Mouse (Mus musculus) kidney, embryonic 14.5 days (tissue): ENCODE data around the gene Calhm2. TPM values are rescaled to one million over a fixed set of nuclear protein-coding genes. Genes with fewer than 3 reads are reported as not detected.

Experiments used
- ATAC-seq: fragments of 200-750 bp; cut with Nextera tagmentation; 2 replicates; pipeline ENCODE4 v1.8.0; 2017; ENCODE audit warnings: moderate number of reproducible peaks, mild to moderate bottlenecking, moderate TSS enrichment, moderate library complexity; ENCODE audit not compliant: low FRiP score, low TSS enrichment
- H3K27ac ChIP-seq: fragments of 300-500 bp; sonication (generic); 2 replicates; pipeline ENCODE4 v1.5.1; 2014; ENCODE audit warnings: low read depth, mild to moderate bottlenecking, low read length, moderate library complexity, mixed read lengths
- H3K27me3 ChIP-seq: fragments of 300-500 bp; sonication (generic); 2 replicates; pipeline ENCODE4 v1.6.1; 2014; ENCODE audit warnings: mild to moderate bottlenecking, low read length; ENCODE audit not compliant: control insufficient read depth, insufficient read depth
- H3K36me3 ChIP-seq: fragments of 300-500 bp; sonication (generic); 2 replicates; pipeline ENCODE4 v1.6.1; 2014; ENCODE audit warnings: low read length, mixed read lengths; ENCODE audit not compliant: control insufficient read depth, insufficient read depth
- H3K4me1 ChIP-seq: fragments of 300-500 bp; sonication (generic); 2 replicates; pipeline ENCODE4 v1.6.1; 2014; ENCODE audit warnings: low read length, mixed read lengths; ENCODE audit not compliant: control insufficient read depth, insufficient read depth
- H3K4me2 ChIP-seq: fragments of 300-500 bp; sonication (generic); replicated peaks from 2 replicates; pipeline ENCODE4 v1.6.1; 2014; ENCODE audit warnings: low read depth, mild to moderate bottlenecking, low read length
- H3K4me3 ChIP-seq: fragments of 300-500 bp; sonication (generic); 2 replicates; pipeline ENCODE4 v1.5.1; 2014; ENCODE audit warnings: mild to moderate bottlenecking, low read length
- H3K9ac ChIP-seq: fragments of 300-500 bp; sonication (generic); 2 replicates; pipeline ENCODE4 v1.6.1; 2014; ENCODE audit warnings: low read depth, mild to moderate bottlenecking, low read length, moderate library complexity
- H3K9me3 ChIP-seq: fragments of 300-500 bp; sonication (generic); 2 replicates; pipeline ENCODE4 v1.6.1; 2016; ENCODE audit warnings: low read length; ENCODE audit not compliant: control insufficient read depth
- WGBS: fragments of 180-500 bp; shearing (Covaris S2); extraction: QIAGEN DNeasy Blood & Tissue Kit; methylation state at CpG from one replicate; pipeline ENCODE4 v1.1.7; 2014; 5-methylcytosine and 5-hydroxymethylcytosine counted together
- polyA plus RNA-seq: library from polyadenylated mRNA; unstranded; fragments of >200 nt; fragmentation: Nextera tagmentation; extraction: Ambion mirVana; gene quantifications from 2 replicates; pipeline ENCODE4 v1.2.1, GENCODE M21; 2014

The Calhm2 gene
- polyA plus RNA-seq, 1 experiment from 2014 or later: 1.9 TPM

DNA sequence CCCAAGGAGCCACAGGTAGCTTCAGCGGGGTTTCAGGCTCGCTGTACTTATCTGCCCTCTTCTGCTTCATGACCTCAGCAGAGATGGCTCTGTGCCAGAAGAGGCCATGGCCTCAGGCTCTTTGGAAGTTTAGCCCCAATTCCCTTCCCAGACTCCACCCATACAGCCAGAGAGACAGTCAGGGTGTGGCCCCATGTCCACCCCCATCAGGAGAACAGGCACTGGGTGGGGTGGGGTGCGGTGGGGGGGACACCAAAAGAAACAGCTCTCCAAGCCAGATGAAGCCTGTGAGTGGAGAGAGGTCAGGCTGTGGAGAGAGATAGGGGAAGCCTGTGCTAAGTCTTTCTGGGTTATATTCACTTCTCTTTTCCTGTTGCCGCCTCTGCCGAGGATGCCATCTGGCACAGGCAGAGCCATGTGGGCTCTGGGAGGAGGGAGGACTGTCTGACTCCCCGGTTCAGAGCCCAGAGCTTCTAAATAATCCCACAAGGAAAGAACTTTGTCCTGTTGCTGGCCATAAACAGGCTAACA, 978 bp downstream of the Calhm2 start:
- WGBS: 33% methylated on average over 5 of the region's 6 CpGs
- Histone ChIP-seq H3K27ac (peak overlapping the region; percentile 64; the same call in 1 of the 2 replicates), H3K36me3 (peaks cover 23% of the 10 kb centered on the region), H3K4me2 (peak overlapping the region; percentile 68), H3K4me3 (peak overlapping the region; percentile 32), H3K27me3 (no peaks in the 10 kb centered on the region; the same call in 1 of the 2 replicates), H3K9me3 (no peaks in the 10 kb centered on the region), H3K9ac (peak overlapping the region; percentile 61), H3K4me1 (peaks cover 16% of the 10 kb centered on the region; the same call in 1 of the 2 replicates)
- no peak for ATAC-seq

DNA sequence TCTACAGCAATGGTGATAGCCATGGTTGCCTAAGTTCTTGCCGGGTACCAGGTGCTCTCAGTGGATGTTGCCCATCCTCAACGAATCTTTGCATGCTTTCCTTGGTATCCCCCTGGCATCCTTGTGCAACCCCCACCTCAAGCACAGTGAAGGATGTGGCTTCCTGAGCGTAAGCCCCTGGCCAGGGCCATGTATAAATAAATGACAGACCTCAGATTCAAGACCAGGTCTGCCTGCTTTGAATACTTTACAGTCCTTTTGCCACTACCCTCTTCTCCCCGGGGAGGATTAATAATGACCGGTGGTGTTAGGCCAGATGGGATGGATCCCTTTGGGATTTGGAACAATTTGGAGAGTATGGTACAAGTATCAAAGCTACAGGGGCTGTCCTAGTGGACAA, 1.9 kb downstream of the Calhm2 start:
- ATAC-seq: no peak
- Histone ChIP-seq H3K27me3 (no peaks in the 10 kb centered on the region; the same call in 1 of the 2 replicates), H3K4me1 (peaks cover 16% of the 10 kb centered on the region; the same call in 1 of the 2 replicates), H3K9ac (no peak overlapping the region), H3K27ac (no peak overlapping the region), H3K9me3 (no peaks in the 10 kb centered on the region), H3K4me2 (no peak overlapping the region), H3K36me3 (peaks cover 31% of the 10 kb centered on the region), H3K4me3 (no peak overlapping the region)
- WGBS: 86% methylated on average over 5 of the region's 5 CpGs

DNA sequence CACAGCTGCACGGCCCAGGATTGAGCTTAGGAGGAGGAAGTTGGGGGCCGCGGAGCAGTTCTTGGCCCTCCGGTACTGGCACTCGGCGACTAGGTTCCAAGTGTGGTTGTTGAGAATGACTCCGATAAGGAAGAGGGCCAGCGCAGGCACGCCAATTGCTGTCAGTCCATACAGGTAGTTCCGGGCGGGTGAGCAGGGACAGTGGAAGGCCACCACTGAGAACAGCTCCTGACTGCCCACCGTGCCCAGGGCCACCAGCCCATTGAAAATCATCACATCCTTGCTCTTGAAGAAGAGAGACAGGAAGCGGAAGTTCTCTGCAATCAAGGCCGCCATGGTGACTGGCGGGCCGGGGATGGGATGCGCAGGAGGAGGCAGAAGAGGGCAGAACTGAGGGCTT, 2.5 kb downstream of the Calhm2 start:
- Histone ChIP-seq H3K9me3 (no peaks in the 10 kb centered on the region), H3K36me3 (peaks cover 37% of the 10 kb centered on the region), H3K27ac (no peak overlapping the region), H3K4me3 (no peak overlapping the region), H3K27me3 (no peaks in the 10 kb centered on the region; the same call in 1 of the 2 replicates), H3K4me1 (peaks cover 16% of the 10 kb centered on the region; the same call in 1 of the 2 replicates), H3K9ac (no peak overlapping the region), H3K4me2 (no peak overlapping the region)
- WGBS: 92% methylated on average over 17 of the region's 17 CpGs
- ATAC-seq: no peak

DNA sequence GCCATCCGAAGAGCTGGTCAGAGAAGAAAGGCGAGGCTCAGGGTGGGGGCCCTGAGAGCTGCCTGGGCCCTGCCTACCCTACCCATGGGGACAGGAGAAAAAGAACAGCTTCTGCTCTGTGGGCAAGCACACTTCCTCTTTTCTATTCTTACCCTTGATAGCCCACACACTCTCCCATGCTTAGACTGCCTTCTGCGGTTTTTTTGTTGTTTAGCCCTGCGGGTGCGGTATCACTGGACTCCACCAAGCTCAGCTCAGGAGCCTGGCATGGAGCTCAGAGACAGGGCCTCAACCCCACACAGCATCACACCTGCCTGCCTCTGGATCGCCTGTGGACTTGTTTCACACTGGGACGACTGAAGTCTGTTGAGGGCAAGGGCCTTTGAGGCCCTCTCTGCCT, 4.9 kb downstream of the Calhm2 start:
- Histone ChIP-seq H3K27me3 (no peaks in the 10 kb centered on the region), H3K9ac (no peak overlapping the region), H3K4me2 (no peak overlapping the region), H3K36me3 (peaks cover 61% of the 10 kb centered on the region), H3K27ac (no peak overlapping the region), H3K4me3 (no peak overlapping the region), H3K4me1 (peaks cover 10% of the 10 kb centered on the region; the same call in 1 of the 2 replicates), H3K9me3 (no peaks in the 10 kb centered on the region)
- no peak for ATAC-seq
- 88% methylated on average over 7 of the region's 7 CpGs for WGBS

DNA sequence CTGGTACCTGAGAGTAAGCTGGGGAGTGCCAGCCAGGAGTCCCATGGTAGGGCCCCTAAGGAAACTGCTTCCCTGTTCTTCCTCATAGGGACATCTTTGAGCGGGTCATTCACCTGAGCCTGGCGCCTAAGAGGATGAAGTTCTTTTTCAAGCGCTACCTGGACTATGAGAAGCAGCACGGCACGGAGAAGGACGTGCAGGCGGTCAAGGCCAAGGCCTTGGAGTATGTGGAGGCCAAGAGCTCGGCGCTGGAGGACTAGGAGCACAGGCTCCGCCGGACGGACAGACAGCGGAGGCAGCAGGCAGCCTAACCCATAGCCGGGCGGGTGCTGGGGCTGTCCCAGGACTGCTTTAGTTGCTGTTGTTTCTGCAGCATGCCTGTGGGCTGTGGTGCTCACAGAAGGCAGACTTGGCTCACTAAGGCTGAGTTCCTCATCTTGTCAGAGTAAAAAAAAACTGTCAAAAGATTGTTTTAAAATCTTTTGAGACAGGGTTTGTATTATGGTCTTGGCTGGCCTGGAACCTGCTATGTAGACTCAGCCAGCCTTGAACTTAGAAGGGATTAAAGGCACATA, 7.5 kb downstream of the Calhm2 start:
- Histone ChIP-seq H3K4me3 (no peak overlapping the region), H3K9me3 (no peaks in the 10 kb centered on the region), H3K27me3 (no peaks in the 10 kb centered on the region), H3K4me2 (no peak overlapping the region), H3K4me1 (no peaks in the 10 kb centered on the region), H3K9ac (no peak overlapping the region), H3K27ac (no peak overlapping the region), H3K36me3 (peaks cover 84% of the 10 kb centered on the region)
- no peak for ATAC-seq
- WGBS: 95% methylated on average over 15 of the region's 15 CpGs

DNA sequence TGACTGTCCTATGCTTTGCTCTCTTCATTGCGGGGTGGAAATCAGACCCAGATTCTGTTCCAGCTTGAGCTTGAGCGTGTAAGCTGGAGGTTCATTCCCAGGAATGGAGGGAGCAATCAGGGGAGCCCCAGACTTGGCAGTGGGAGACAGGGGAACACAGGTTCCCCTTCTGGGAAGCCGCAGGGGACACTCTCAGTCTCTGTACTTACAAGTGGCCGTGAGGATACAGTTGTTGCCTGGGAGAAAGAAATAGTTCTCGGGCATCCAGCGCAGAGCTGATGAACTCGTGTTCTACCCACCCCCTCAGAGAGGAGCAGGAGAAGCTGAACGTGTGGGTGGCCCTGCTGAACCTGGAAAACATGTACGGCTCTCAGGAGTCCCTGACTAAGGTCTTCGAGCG, 9.3 kb downstream of the Calhm2 start:
- Histone ChIP-seq H3K9me3 (no peaks in the 10 kb centered on the region), H3K27me3 (no peaks in the 10 kb centered on the region), H3K9ac (no peak overlapping the region), H3K4me1 (no peaks in the 10 kb centered on the region), H3K4me2 (no peak overlapping the region), H3K36me3 (peaks cover 94% of the 10 kb centered on the region), H3K4me3 (no peak overlapping the region), H3K27ac (no peak overlapping the region)
- WGBS: 91% methylated on average over 11 of the region's 11 CpGs
- ATAC-seq: no peak

DNA sequence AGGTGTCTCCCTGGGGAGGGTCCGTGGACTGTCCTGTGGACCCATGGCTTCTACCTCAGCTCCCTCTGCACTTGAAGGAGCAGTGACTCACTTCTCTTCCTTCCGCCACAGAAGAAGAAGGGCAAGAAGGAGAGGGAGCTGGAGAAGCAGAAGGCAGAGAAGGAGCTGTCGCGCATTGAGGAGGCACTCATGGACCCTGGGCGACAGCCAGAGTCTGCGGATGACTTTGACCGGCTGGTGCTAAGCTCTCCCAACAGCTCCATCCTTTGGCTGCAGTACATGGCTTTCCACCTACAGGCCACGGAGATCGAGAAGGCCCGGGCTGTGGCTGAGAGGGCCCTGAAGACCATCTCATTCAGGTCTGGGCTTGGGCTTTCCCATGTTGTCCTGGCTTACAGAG, 9.9 kb downstream of the Calhm2 start:
- 95% methylated on average over 10 of the region's 10 CpGs for WGBS
- Histone ChIP-seq H3K36me3 (peaks cover 92% of the 10 kb centered on the region), H3K27me3 (no peaks in the 10 kb centered on the region), H3K4me3 (no peak overlapping the region), H3K27ac (no peak overlapping the region), H3K9ac (no peak overlapping the region), H3K4me1 (no peaks in the 10 kb centered on the region), H3K9me3 (no peaks in the 10 kb centered on the region), H3K4me2 (no peak overlapping the region)
- no peak for ATAC-seq

DNA sequence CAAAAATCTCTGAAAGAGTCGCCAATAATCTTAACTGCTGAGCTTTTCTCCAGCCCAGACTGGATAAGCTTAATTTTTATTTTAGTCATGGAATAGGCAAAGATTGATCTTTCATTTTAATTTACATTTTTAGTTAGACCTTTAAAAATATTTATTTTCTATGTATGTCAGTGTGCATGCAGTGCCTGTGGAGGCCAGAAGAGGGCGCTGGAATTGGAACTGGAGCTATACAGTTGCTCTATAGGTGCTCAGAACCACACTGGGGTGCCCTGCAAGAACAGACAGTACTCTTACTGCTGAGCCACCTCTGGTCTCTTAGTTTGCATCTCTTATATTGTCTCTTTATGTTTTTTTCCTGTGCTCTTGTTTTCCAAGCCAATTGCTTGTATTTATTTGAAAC, 15.3 kb downstream of the Calhm2 start:
- Histone ChIP-seq H3K27ac (no peak overlapping the region), H3K4me1 (no peaks in the 10 kb centered on the region), H3K36me3 (peaks cover 76% of the 10 kb centered on the region), H3K9ac (no peak overlapping the region), H3K4me2 (no peak overlapping the region), H3K27me3 (no peaks in the 10 kb centered on the region), H3K4me3 (no peak overlapping the region), H3K9me3 (no peaks in the 10 kb centered on the region)
- no peak for ATAC-seq
- WGBS: 23% methylated on average over 2 of the region's 2 CpGs

DNA sequence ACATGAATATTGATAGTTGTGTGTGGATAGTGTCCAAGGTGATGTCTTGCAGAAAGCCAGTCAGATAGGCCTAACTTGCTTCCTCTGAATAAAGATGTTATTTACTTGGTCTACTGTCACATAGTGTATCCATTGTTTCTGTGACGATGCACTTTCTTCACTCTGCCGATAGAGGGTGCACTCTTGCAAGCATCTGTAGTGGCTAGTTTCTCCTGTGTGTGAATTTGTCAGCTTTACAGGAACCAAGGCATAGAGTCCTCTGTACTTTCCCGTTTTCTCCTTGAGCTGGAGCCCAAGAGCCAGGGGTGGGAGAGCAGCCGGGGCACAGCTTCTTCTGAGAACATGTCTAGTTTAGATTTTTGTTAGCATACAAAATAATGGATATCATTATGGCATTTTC, 17.0 kb downstream of the Calhm2 start:
- Histone ChIP-seq H3K4me2 (no peak overlapping the region), H3K27ac (no peak overlapping the region), H3K4me3 (no peak overlapping the region), H3K27me3 (no peaks in the 10 kb centered on the region), H3K9ac (no peak overlapping the region), H3K4me1 (no peaks in the 10 kb centered on the region), H3K9me3 (no peaks in the 10 kb centered on the region), H3K36me3 (peaks cover 75% of the 10 kb centered on the region)
- 44% methylated on average over 4 of the region's 4 CpGs for WGBS
- no peak for ATAC-seq
